Mouse (Mus musculus): Measurements from ENCODE around the gene Prdm16.

Gene Prdm16

GRCm38 (mm10) chr4:154492714-154493121 lies 144.0 kb downstream of the Prdm16 start:
- Histone ChIP-seq H3K4me3 (replicated peaks; ENCODE audit: low read length) (no peak overlapping the region), H3K36me3 (ENCODE audit: insufficient read depth, low read length) (no peaks in the 10 kb centered on the region), H3K27me3 (ENCODE audit: insufficient read depth, low read length) (peaks cover 44% of the 10 kb centered on the region), H3K4me1 (replicated peaks; ENCODE audit: low read depth, low read length) (peaks cover 22% of the 10 kb centered on the region), H3K9me3 (ENCODE audit: low read length) (no peaks in the 10 kb centered on the region)
- TF ChIP-seq POU5F1 (IDR thresholded peaks at IDR 0.05; ENCODE audit: borderline replicate concordance, low read length), result no peak
- TF ChIP-seq CTCF (conservative IDR thresholded peaks at IDR 0.05; ENCODE audit: low read length), result no peak
- TF ChIP-seq NANOG (IDR thresholded peaks at IDR 0.05; ENCODE audit: borderline replicate concordance, low read length), result no peak

- no peak for TF ChIP-seq POU5F1 (IDR thresholded peaks at IDR 0.05; ENCODE audit: borderline replicate concordance, low read length)
- TF ChIP-seq CTCF (conservative IDR thresholded peaks at IDR 0.05; ENCODE audit: low read length), result no peak
- no peak for TF ChIP-seq NANOG (IDR thresholded peaks at IDR 0.05; ENCODE audit: borderline replicate concordance, low read length)
- Histone ChIP-seq H3K9me3 (ENCODE audit: low read length) (no peaks in the 10 kb centered on the region), H3K4me3 (replicated peaks; ENCODE audit: low read length) (no peak overlapping the region), H3K4me1 (replicated peaks; ENCODE audit: low read depth, low read length) (peaks cover 18% of the 10 kb centered on the region), H3K27me3 (ENCODE audit: insufficient read depth, low read length) (peaks cover 44% of the 10 kb centered on the region), H3K36me3 (ENCODE audit: insufficient read depth, low read length) (no peaks in the 10 kb centered on the region)
Measured at GRCm38 (mm10) chr4:154492268-154492667, 144.4 kb downstream of the Prdm16 start.

- H3K4me3 ChIP-seq (replicated peaks; ENCODE audit: low read length), result no peak overlapping the region
- TF ChIP-seq CTCF (conservative IDR thresholded peaks at IDR 0.05; ENCODE audit: low read length), result no peak
- no peak for TF ChIP-seq POU5F1 (IDR thresholded peaks at IDR 0.05; ENCODE audit: borderline replicate concordance, low read length)
- no peak for TF ChIP-seq NANOG (IDR thresholded peaks at IDR 0.05; ENCODE audit: borderline replicate concordance, low read length)
- no peaks in the 10 kb centered on the region for H3K9me3 ChIP-seq (ENCODE audit: low read length)
- peaks cover 4% of the 10 kb centered on the region for H3K4me1 ChIP-seq (replicated peaks; ENCODE audit: low read depth, low read length)
- peaks cover 51% of the 10 kb centered on the region for H3K27me3 ChIP-seq (ENCODE audit: insufficient read depth, low read length)
- no peaks in the 10 kb centered on the region for H3K36me3 ChIP-seq (ENCODE audit: insufficient read depth, low read length)
Measured at GRCm38 (mm10) chr4:154488031-154488430, 148.6 kb downstream of the Prdm16 start.

GRCm38 (mm10) chr4:154482695-154483094 lies 154.0 kb downstream of the Prdm16 start:
- no peak overlapping the region for H3K4me3 ChIP-seq (replicated peaks; ENCODE audit: low read length)
- no peaks in the 10 kb centered on the region for H3K4me1 ChIP-seq (replicated peaks; ENCODE audit: low read depth, low read length)
- no peak for TF ChIP-seq POU5F1 (IDR thresholded peaks at IDR 0.05; ENCODE audit: borderline replicate concordance, low read length)
- no peaks in the 10 kb centered on the region for H3K9me3 ChIP-seq (ENCODE audit: low read length)
- H3K36me3 ChIP-seq (ENCODE audit: insufficient read depth, low read length), result no peaks in the 10 kb centered on the region
- H3K27me3 ChIP-seq (ENCODE audit: insufficient read depth, low read length), result peaks cover 44% of the 10 kb centered on the region

- H3K27me3 ChIP-seq (ENCODE audit: insufficient read depth, low read length), result peaks cover 46% of the 10 kb centered on the region
- no peaks in the 10 kb centered on the region for H3K4me1 ChIP-seq (replicated peaks; ENCODE audit: low read depth, low read length)
- no peak overlapping the region for H3K4me3 ChIP-seq (replicated peaks; ENCODE audit: low read length)
- TF ChIP-seq POU5F1 (IDR thresholded peaks at IDR 0.05; ENCODE audit: borderline replicate concordance, low read length) (no peak), CTCF (conservative IDR thresholded peaks at IDR 0.05; ENCODE audit: low read length) (no peak), NANOG (IDR thresholded peaks at IDR 0.05; ENCODE audit: borderline replicate concordance, low read length) (no peak)
- no peaks in the 10 kb centered on the region for H3K9me3 ChIP-seq (ENCODE audit: low read length)
- no peaks in the 10 kb centered on the region for H3K36me3 ChIP-seq (ENCODE audit: insufficient read depth, low read length)
Measured at GRCm38 (mm10) chr4:154481771-154482637, 154.7 kb downstream of the Prdm16 start.

- no peaks in the 10 kb centered on the region for H3K4me1 ChIP-seq (replicated peaks; ENCODE audit: low read depth, low read length)
- no peaks in the 10 kb centered on the region for H3K36me3 ChIP-seq (ENCODE audit: insufficient read depth, low read length)
- no peak overlapping the region for H3K4me3 ChIP-seq (replicated peaks; ENCODE audit: low read length)
- H3K9me3 ChIP-seq (ENCODE audit: low read length), result no peaks in the 10 kb centered on the region
- TF ChIP-seq CTCF (conservative IDR thresholded peaks at IDR 0.05; ENCODE audit: low read length) (no peak), NANOG (IDR thresholded peaks at IDR 0.05; ENCODE audit: borderline replicate concordance, low read length) (no peak)
- H3K27me3 ChIP-seq (ENCODE audit: insufficient read depth, low read length), result peaks cover 41% of the 10 kb centered on the region
Measured at GRCm38 (mm10) chr4:154480544-154481260, 156.0 kb downstream of the Prdm16 start.

GRCm38 (mm10) chr4:154480143-154480542 lies 156.5 kb downstream of the Prdm16 start:
- H3K4me1 ChIP-seq (replicated peaks; ENCODE audit: low read depth, low read length), result no peaks in the 10 kb centered on the region
- H3K9me3 ChIP-seq (ENCODE audit: low read length), result no peaks in the 10 kb centered on the region
- no peaks in the 10 kb centered on the region for H3K36me3 ChIP-seq (ENCODE audit: insufficient read depth, low read length)
- H3K27me3 ChIP-seq (ENCODE audit: insufficient read depth, low read length), result peaks cover 45% of the 10 kb centered on the region
- no peak overlapping the region for H3K4me3 ChIP-seq (replicated peaks; ENCODE audit: low read length)
- TF ChIP-seq CTCF (conservative IDR thresholded peaks at IDR 0.05; ENCODE audit: low read length), result no peak
- no peak for TF ChIP-seq NANOG (IDR thresholded peaks at IDR 0.05; ENCODE audit: borderline replicate concordance, low read length)
- TF ChIP-seq POU5F1 (IDR thresholded peaks at IDR 0.05; ENCODE audit: borderline replicate concordance, low read length), result no peak

- Histone ChIP-seq H3K4me1 (replicated peaks; ENCODE audit: low read depth, low read length) (no peaks in the 10 kb centered on the region), H3K36me3 (ENCODE audit: insufficient read depth, low read length) (no peaks in the 10 kb centered on the region), H3K9me3 (ENCODE audit: low read length) (no peaks in the 10 kb centered on the region), H3K4me3 (replicated peaks; ENCODE audit: low read length) (no peak overlapping the region), H3K27me3 (ENCODE audit: insufficient read depth, low read length) (peaks cover 42% of the 10 kb centered on the region)
- TF ChIP-seq POU5F1 (IDR thresholded peaks at IDR 0.05; ENCODE audit: borderline replicate concordance, low read length), result no peak
- TF ChIP-seq NANOG (IDR thresholded peaks at IDR 0.05; ENCODE audit: borderline replicate concordance, low read length), result no peak
- TF ChIP-seq CTCF (conservative IDR thresholded peaks at IDR 0.05; ENCODE audit: low read length), result no peak
Measured at GRCm38 (mm10) chr4:154478933-154479613, 157.6 kb downstream of the Prdm16 start.

All from E14TG2a.4 (cell line).